Mouse (Mus musculus): Measurements from ENCODE around the gene Nfkbia.

Nfkbia gene

GRCm38 (mm10) chr12:55492184-55492898 is at the start of gene Nfkbia:
TSS of gene Nfkbia (minus strand) at chr12:55492647.
- DNase-seq = peak; percentile 94 to 95

GRCm38 (mm10) chr12:55539157-55539556 is 46.7 kb upstream of the Nfkbia start:
- DNase-seq = no peak

GRCm38 (mm10) chr12:55538328-55538971 is 46.0 kb upstream of the Nfkbia start:
- DNase-seq = no peak

GRCm38 (mm10) chr12:55537742-55538141 is 45.3 kb upstream of the Nfkbia start:
- DNase-seq = no peak

- no peak for DNase-seq
Measured at GRCm38 (mm10) chr12:55536537-55537135, 44.2 kb upstream of the Nfkbia start.

GRCm38 (mm10) chr12:55526983-55527752 is 34.7 kb upstream of the Nfkbia start:
- no peak for DNase-seq

GRCm38 (mm10) chr12:55518061-55518738 is 25.8 kb upstream of the Nfkbia start:
- DNase-seq = peak in 1 of 2 experiments; percentile 26

- no peak for DNase-seq
Measured at GRCm38 (mm10) chr12:55508817-55509216, 16.4 kb upstream of the Nfkbia start.

GRCm38 (mm10) chr12:55507332-55507935 is 15.0 kb upstream of the Nfkbia start:
- no peak for DNase-seq

- DNase-seq = peak in 1 of 2 experiments; percentile 71
Measured at GRCm38 (mm10) chr12:55506029-55506330, 13.5 kb upstream of the Nfkbia start.

GRCm38 (mm10) chr12:55505314-55506028 is 13.0 kb upstream of the Nfkbia start:
- DNase-seq = no peak

GRCm38 (mm10) chr12:55499031-55499430 is 6.6 kb upstream of the Nfkbia start:
- DNase-seq = peak; percentile 60 to 83

GRCm38 (mm10) chr12:55497737-55498136 is 5.3 kb upstream of the Nfkbia start:
- no peak for DNase-seq

- no peak for DNase-seq
Measured at GRCm38 (mm10) chr12:55495902-55496605, 3.6 kb upstream of the Nfkbia start.

GRCm38 (mm10) chr12:55495114-55495901 is 2.9 kb upstream of the Nfkbia start:
- DNase-seq = peak; percentile 80 to 85

GRCm38 (mm10) chr12:55493381-55493780 is 934 bp upstream of the Nfkbia start:
- DNase-seq = no peak

- DNase-seq = no peak
Measured at GRCm38 (mm10) chr12:55492941-55493340, 494 bp upstream of the Nfkbia start.

GRCm38 (mm10) chr12:55491516-55492183 is 797 bp downstream of the Nfkbia start:
- peak; percentile 95 to 97 for DNase-seq

GRCm38 (mm10) chr12:55490722-55491449 is 1.6 kb downstream of the Nfkbia start:
- no peak for DNase-seq
